Mouse (Mus musculus): ENCODE measurements around the gene Lat2. TPM values are rescaled to one million over a fixed set of nuclear protein-coding genes. Genes with fewer than 3 reads are reported as not detected.

Lat2 gene
- polyA plus RNA-seq, 1 experiment from 2014 or later, result 2.2 TPM

GRCm38 (mm10) chr5:134568964-134569491 lies 45.8 kb downstream of the Lat2 start:
- 49% methylated on average over 8 of the region's 8 CpGs for WGBS
- 0 out of 2 replicates have a peak overlapping the region, but pooled peaks have one; percentile 34 for H3K27ac ChIP-seq (replicated peaks)
- no peak overlapping the region for H3K9ac ChIP-seq
- peaks cover 21% of the 10 kb centered on the region for H3K4me1 ChIP-seq
- H3K27me3 ChIP-seq (replicated peaks), result no peaks in the 10 kb centered on the region
- no peak overlapping the region for H3K4me3 ChIP-seq
- ATAC-seq (ENCODE audit: extremely low read depth, insufficient number of reproducible peaks, low FRiP score, low TSS enrichment), result no peak
- H3K4me2 ChIP-seq, result no peak overlapping the region
- H3K36me3 ChIP-seq, result no peaks in the 10 kb centered on the region
- H3K9me3 ChIP-seq, result no peaks in the 10 kb centered on the region

GRCm38 (mm10) chr5:134568030-134568429 lies 46.8 kb downstream of the Lat2 start:
- 75% methylated on average over 3 of the region's 3 CpGs for WGBS
- H3K27ac ChIP-seq (replicated peaks), result no peak overlapping the region

GRCm38 (mm10) chr5:134567445-134567844 lies 47.4 kb downstream of the Lat2 start:
- 61% methylated on average over 4 of the region's 4 CpGs for WGBS
- no peak for ATAC-seq (ENCODE audit: extremely low read depth, insufficient number of reproducible peaks, low FRiP score, low TSS enrichment)
- Histone ChIP-seq H3K27me3 (replicated peaks) (no peaks in the 10 kb centered on the region), H3K4me1 (peaks cover 15% of the 10 kb centered on the region), H3K27ac (replicated peaks) (no peak overlapping the region), H3K9me3 (no peaks in the 10 kb centered on the region), H3K4me2 (no peak overlapping the region), H3K9ac (no peak overlapping the region), H3K36me3 (no peaks in the 10 kb centered on the region), H3K4me3 (no peak overlapping the region)

More at GRCm38 (mm10) chr5:134568030-134568429, 46.8 kb downstream of the Lat2 start:
- peaks cover 21% of the 10 kb centered on the region for H3K4me1 ChIP-seq
- no peaks in the 10 kb centered on the region for H3K36me3 ChIP-seq
- no peaks in the 10 kb centered on the region for H3K9me3 ChIP-seq
- H3K4me2 ChIP-seq, result no peak overlapping the region
- H3K4me3 ChIP-seq, result no peak overlapping the region
- H3K27me3 ChIP-seq (replicated peaks), result no peaks in the 10 kb centered on the region
- no peak for ATAC-seq (ENCODE audit: extremely low read depth, insufficient number of reproducible peaks, low FRiP score, low TSS enrichment)
- no peak overlapping the region for H3K9ac ChIP-seq

- Histone ChIP-seq H3K4me1 (0 out of 2 replicates have a peak, but pooled peaks cover 6% of the 10 kb centered on the region), H3K27me3 (replicated peaks) (no peaks in the 10 kb centered on the region), H3K4me3 (no peak overlapping the region), H3K9ac (no peak overlapping the region), H3K36me3 (no peaks in the 10 kb centered on the region), H3K9me3 (no peaks in the 10 kb centered on the region), H3K4me2 (no peak overlapping the region), H3K27ac (replicated peaks) (no peak overlapping the region)
- ATAC-seq (ENCODE audit: extremely low read depth, insufficient number of reproducible peaks, low FRiP score, low TSS enrichment), result no peak
- 76% methylated on average over 6 of the region's 6 CpGs for WGBS
Measured at GRCm38 (mm10) chr5:134565696-134566095, 49.1 kb downstream of the Lat2 start.

DNA sequence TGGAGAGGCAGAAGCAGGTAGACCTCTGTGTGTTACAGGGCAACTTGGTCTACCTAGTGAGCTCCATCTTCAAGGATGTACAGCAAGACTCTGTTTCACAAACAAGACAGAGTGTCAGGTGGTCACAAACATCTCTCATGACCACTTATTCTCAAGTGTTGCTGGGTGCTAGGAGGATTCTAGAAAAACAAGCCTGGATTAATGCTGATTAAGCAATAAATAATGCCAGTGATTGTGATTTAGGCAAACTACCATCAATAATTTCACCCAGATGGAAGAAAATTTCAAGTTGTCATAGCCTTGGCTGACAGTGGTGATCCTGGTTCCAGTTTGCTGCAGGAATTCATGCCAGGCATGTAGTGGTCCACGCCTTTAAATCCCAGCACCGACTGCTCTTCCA lies 50.6 kb downstream of the Lat2 start:
- no peak overlapping the region for H3K4me3 ChIP-seq
- H3K9me3 ChIP-seq, result no peaks in the 10 kb centered on the region
- H3K27ac ChIP-seq (replicated peaks), result no peak overlapping the region
- H3K9ac ChIP-seq, result no peak overlapping the region
- 91% methylated on average over 2 of the region's 2 CpGs for WGBS
- H3K36me3 ChIP-seq, result no peaks in the 10 kb centered on the region
- no peaks in the 10 kb centered on the region for H3K27me3 ChIP-seq (replicated peaks)
- H3K4me2 ChIP-seq, result no peak overlapping the region
- ATAC-seq (ENCODE audit: extremely low read depth, insufficient number of reproducible peaks, low FRiP score, low TSS enrichment), result no peak
- 0 out of 2 replicates have a peak, but pooled peaks cover 6% of the 10 kb centered on the region for H3K4me1 ChIP-seq

- H3K4me2 ChIP-seq, result no peak overlapping the region
- ATAC-seq (ENCODE audit: extremely low read depth, insufficient number of reproducible peaks, low FRiP score, low TSS enrichment), result no peak
- WGBS, result 74% methylated on average over 16 of the region's 16 CpGs
- no peak overlapping the region for H3K4me3 ChIP-seq
- H3K36me3 ChIP-seq, result no peaks in the 10 kb centered on the region
- no peak overlapping the region for H3K9ac ChIP-seq
- no peaks in the 10 kb centered on the region for H3K27me3 ChIP-seq (replicated peaks)
- H3K27ac ChIP-seq (replicated peaks), result no peak overlapping the region
- peaks cover 5% of the 10 kb centered on the region for H3K4me1 ChIP-seq
- H3K9me3 ChIP-seq, result no peaks in the 10 kb centered on the region
Measured at GRCm38 (mm10) chr5:134560450-134561171, 54.2 kb downstream of the Lat2 start.

DNA sequence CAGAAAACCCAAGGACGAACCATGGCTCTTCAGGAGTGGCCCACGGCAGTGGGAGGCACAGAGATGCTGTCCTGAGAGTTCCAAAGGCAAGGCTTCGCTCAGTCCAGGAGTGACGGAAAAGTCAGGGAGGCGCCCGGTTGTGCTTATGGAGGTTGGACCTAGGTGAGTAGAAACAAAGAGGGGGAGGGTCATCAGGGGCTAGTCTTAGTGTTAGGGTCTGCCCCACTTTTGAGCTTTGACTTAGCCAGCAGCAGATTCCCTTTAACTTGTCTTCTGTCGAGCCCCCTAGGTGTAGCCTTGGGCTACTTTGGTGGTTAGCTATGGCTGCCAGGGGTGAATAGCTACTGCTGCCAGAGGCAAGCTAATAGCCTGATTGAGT lies 54.8 kb downstream of the Lat2 start, which contains the start of gene Syna:
TSS of gene Syna (minus strand) at position 101 of the 379 bp plus-strand sequence.
- Histone ChIP-seq H3K9me3 (no peaks in the 10 kb centered on the region), H3K4me3 (no peak within 1 kb of the TSS), H3K4me2 (no peak within 1 kb of the TSS), H3K4me1 (peaks cover 11% of the 10 kb centered on the region), H3K36me3 (no peaks in the 10 kb centered on the region), H3K27me3 (replicated peaks) (no peaks in the 10 kb centered on the region), H3K9ac (no peak within 1 kb of the TSS), H3K27ac (replicated peaks) (no peak within 1 kb of the TSS)
- WGBS, result 70% methylated on average over 7 of the region's 7 CpGs
- ATAC-seq (ENCODE audit: extremely low read depth, insufficient number of reproducible peaks, low FRiP score, low TSS enrichment), result no peak

DNA sequence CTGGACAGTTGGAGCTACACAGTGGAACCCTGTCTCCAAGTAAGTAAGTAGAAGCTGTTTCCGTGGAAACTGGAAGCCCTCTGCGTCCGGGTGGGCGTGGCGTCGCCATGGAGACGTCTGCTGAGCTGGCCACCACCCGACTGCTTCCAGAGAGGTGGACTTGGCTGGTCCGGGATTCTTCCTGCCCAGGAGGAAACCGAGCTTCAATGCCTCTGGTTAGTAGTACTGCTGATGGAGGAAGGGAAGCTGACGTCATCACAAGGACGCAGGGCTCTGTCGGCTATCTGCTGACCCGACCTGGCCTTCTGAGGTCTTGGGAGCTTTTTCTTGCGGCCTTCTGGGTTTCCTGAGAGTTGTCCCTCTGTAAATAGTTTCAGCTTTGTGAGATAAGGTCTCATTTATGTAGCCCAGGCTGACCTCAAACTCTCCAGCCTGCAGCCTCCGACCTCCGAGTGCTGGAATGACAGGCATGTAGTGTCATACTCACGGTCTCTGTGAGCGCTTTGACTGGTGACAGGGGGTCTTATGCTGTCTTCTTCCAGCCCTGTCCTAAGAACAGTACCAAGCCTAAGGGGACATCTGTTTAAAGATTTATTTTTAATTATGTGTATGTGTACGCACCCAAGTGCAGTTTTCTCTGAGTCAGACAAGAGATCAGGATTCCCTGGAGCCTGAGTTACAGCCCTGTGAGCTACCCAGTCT lies 59.2 kb downstream of the Lat2 start:
- 10% methylated on average over 20 of the region's 20 CpGs for WGBS
- no peaks in the 10 kb centered on the region for H3K36me3 ChIP-seq
- no peaks in the 10 kb centered on the region; the same call in 1 of the 2 replicates for H3K27me3 ChIP-seq (replicated peaks)
- H3K9ac ChIP-seq, result no peak overlapping the region
- H3K4me2 ChIP-seq, result peak overlapping the region; percentile 43
- ATAC-seq (ENCODE audit: extremely low read depth, insufficient number of reproducible peaks, low FRiP score, low TSS enrichment), result no peak
- H3K9me3 ChIP-seq, result no peaks in the 10 kb centered on the region
- peaks cover 31% of the 10 kb centered on the region for H3K4me1 ChIP-seq
- peak overlapping the region; percentile 49 for H3K27ac ChIP-seq (replicated peaks)
- H3K4me3 ChIP-seq, result 0 out of 2 replicates have a peak overlapping the region, but pooled peaks have one; percentile 5

DNA sequence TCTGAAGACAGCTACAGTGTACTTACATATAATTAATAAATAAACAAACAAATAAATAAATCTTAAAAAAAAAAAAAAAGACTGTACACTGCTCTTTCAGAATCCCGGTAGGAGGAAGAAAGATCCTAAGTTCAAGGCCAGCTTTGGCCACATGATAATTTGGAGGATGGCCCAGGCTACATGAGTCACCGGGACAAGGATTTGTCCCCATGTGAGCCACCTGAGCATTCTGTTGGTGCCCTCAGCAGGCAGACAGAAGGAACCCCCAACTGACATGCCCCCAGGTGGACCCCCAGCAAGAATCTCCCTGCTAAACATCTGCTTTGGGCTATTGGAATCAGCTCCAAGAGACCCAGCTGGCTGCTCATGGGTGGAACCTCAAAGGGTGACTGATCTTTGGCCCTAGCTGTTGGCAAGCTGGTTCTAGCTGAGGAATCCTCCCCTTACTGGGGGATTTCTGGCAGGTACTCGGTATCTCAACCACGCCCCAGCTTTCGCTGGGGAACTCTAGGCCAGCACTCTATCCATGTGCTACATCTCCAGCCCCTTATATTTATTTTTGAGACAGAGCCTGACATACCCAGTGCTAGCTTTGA lies 60.8 kb downstream of the Lat2 start:
- no peaks in the 10 kb centered on the region for H3K36me3 ChIP-seq
- no peaks in the 10 kb centered on the region for H3K9me3 ChIP-seq
- no peaks in the 10 kb centered on the region; the same call in 1 of the 2 replicates for H3K27me3 ChIP-seq (replicated peaks)
- no peak overlapping the region for H3K9ac ChIP-seq
- 72% methylated on average over 5 of the region's 5 CpGs for WGBS
- H3K4me2 ChIP-seq, result no peak overlapping the region
- H3K27ac ChIP-seq (replicated peaks), result no peak overlapping the region
- no peak overlapping the region for H3K4me3 ChIP-seq
- peaks cover 37% of the 10 kb centered on the region for H3K4me1 ChIP-seq
- ATAC-seq (ENCODE audit: extremely low read depth, insufficient number of reproducible peaks, low FRiP score, low TSS enrichment), result no peak

DNA sequence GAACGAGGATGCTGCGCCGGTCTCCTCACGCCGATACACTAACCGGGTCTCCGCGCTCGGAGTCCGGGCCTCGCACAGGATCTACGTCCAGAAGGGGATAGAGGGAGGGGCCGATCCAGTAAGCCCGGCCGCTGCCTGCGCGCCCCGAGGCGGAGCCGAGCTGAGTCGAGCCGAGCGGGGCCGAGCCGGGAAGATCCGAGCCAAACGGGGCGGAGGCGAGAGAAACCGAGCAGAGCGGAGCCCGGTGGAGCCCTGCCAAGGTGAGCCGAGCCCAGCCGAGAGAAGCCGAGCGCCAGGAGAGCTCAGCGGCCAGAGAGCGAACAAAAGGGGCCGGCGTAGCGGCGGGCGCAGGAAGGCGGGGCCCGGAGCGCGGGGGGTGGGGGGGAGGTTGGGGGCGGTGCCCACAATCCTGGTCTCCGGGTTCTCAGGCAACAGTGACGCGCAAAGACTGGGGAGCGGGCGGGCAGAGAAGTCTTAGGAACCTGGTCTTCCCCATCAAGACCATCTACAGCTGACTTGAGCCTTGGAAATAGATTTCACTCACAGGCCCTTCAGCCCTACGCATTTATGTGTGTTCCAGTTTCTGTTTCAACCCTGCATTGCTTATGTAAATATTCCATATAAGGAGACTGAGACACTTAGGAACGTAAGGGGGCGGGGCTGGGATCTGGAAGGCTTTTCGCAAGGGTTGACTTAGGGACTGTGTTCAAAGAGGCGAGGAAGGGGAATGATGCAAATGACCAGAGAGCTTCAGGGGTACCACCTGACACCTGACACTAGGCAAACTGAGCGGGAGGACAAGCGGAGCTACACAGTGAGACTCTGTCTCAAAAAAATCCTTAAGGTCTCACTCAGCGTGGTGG lies 62.5 kb downstream of the Lat2 start, which contains the start of gene Clip2:
TSS of gene Clip2 (minus strand) at position 325 of the 863 bp plus-strand sequence.
- Histone ChIP-seq H3K27ac (replicated peaks) (peak within 1 kb of the TSS; percentile 92), H3K4me3 (peak within 1 kb of the TSS; percentile 86), H3K4me2 (peak within 1 kb of the TSS; percentile 92), H3K4me1 (peaks cover 44% of the 10 kb centered on the region), H3K27me3 (replicated peaks) (no peaks in the 10 kb centered on the region; the same call in 1 of the 2 replicates), H3K9me3 (no peaks in the 10 kb centered on the region), H3K36me3 (no peaks in the 10 kb centered on the region), H3K9ac (peak within 1 kb of the TSS; percentile 94)
- ATAC-seq (ENCODE audit: extremely low read depth, insufficient number of reproducible peaks, low FRiP score, low TSS enrichment), result peak; percentile 83
- 2% methylated on average over 49 of the region's 61 CpGs for WGBS
